Mouse (Mus musculus) small intestine, adult 2 months (tissue): ENCODE measurements around the gene Mipol1.

Experiments used
- CTCF ChIP-seq: fragments of 200-500 bp; IDR thresholded peaks from 2 replicates; pipeline ENCODE4 v1.5.1; 2012; ENCODE audit warnings: low read depth, mild to moderate bottlenecking, control low read depth, inconsistent platforms, low read length, moderate library complexity, mixed read lengths; ENCODE audit not compliant: insufficient replicate concordance, insufficient read length; ENCODE audit errors: extremely low read depth
- POLR2A ChIP-seq: fragments of 200-500 bp; IDR thresholded peaks from 2 replicates; pipeline ENCODE4 v1.6.1; 2012; ENCODE audit warnings: low read depth, mild to moderate bottlenecking, control low read depth, inconsistent platforms, low read length, moderate library complexity

- TF ChIP-seq POLR2A: no peak
- TF ChIP-seq CTCF: no peak
Observed at GRCm38 (mm10) chr12:57243671-57244495, 13.7 kb downstream of the Mipol1 start.
